In genomic region chr8:117334748-117335393, GRCm38 (mm10) we compare ENCODE assay signal across 7 mouse cellular contexts.
DNase-seq lines count a peak whose midpoint lies in the region; ATAC-seq lines count a peak whose summit lies in the region.

No protein-coding gene starts in this region.

- H3K4me1 ChIP-seq in embryonic facial prominence, embryonic 10.5 days: peaks cover 78% of the 10 kb centered on the region
- H3K4me1 ChIP-seq in hindbrain, embryonic 16.5 days (ENCODE audit: control insufficient read depth, insufficient read depth, low read depth, low read length): peaks cover 44% of the 10 kb centered on the region
- peaks cover 90% of the 10 kb centered on the region for H3K4me1 ChIP-seq in liver, embryonic 12.5 days

- H3K27ac ChIP-seq in embryonic facial prominence, embryonic 10.5 days (replicated peaks): peak overlapping the region; percentile 80
- H3K27ac ChIP-seq in hindbrain, embryonic 16.5 days (ENCODE audit: low read depth, low read length): peak overlapping the region; percentile 16; the same call in 1 of the 2 replicates
- H3K27ac ChIP-seq in liver, embryonic 12.5 days: peak overlapping the region; percentile 85

- no peaks in the 10 kb centered on the region for H3K9me3 ChIP-seq in embryonic facial prominence, embryonic 10.5 days
- H3K9me3 ChIP-seq in hindbrain, embryonic 16.5 days (ENCODE audit: control insufficient read depth, low read length): no peaks in the 10 kb centered on the region
- H3K9me3 ChIP-seq in liver, embryonic 12.5 days (replicated peaks): no peaks in the 10 kb centered on the region

- H3K9ac ChIP-seq in hindbrain, embryonic 16.5 days (ENCODE audit: low read depth, low read length): no peak overlapping the region; the same call in 1 of the 2 replicates
- H3K9ac ChIP-seq in liver, embryonic 12.5 days: peak overlapping the region; percentile 56

- peak; percentile 19; the same call in 1 of the 2 replicates for ATAC-seq in hindbrain, embryonic 16.5 days
- peak; percentile 70 for ATAC-seq in liver, embryonic 12.5 days

- no peak overlapping the region for H3K4me2 ChIP-seq in hindbrain, embryonic 16.5 days (ENCODE audit: low read length)
- peak overlapping the region; percentile 59 for H3K4me2 ChIP-seq in liver, embryonic 12.5 days

- H3K4me3 ChIP-seq in embryonic facial prominence, embryonic 10.5 days: peak overlapping the region; percentile 17; the same call in 1 of the 2 replicates
- H3K4me3 ChIP-seq in hindbrain, embryonic 16.5 days (ENCODE audit: low read length): no peak overlapping the region
- peak overlapping the region; percentile 22 for H3K4me3 ChIP-seq in liver, embryonic 12.5 days

- no peaks in the 10 kb centered on the region for H3K27me3 ChIP-seq in embryonic facial prominence, embryonic 10.5 days (replicated peaks; ENCODE audit: low read depth, poor library complexity, severe bottlenecking)
- no peaks in the 10 kb centered on the region for H3K27me3 ChIP-seq in hindbrain, embryonic 16.5 days (replicated peaks; ENCODE audit: control insufficient read depth, insufficient read depth, low read length)
- no peaks in the 10 kb centered on the region for H3K27me3 ChIP-seq in liver, embryonic 12.5 days (replicated peaks)

- DNase-seq in ZHBTc4 (ENCODE audit: low read depth, low spot score): peak; percentile 52
- peak; percentile 60 for DNase-seq in embryonic facial prominence, embryonic 10.5 days (ENCODE audit: low spot score)
- no peak for DNase-seq in cerebellum, postnatal 14 days
- no peak for DNase-seq in layer of hippocampus, adult 9-10 months (ENCODE audit: low spot score)
- DNase-seq in thymus, postnatal 36 days: no peak

- H3K36me3 ChIP-seq in embryonic facial prominence, embryonic 10.5 days (replicated peaks): peaks cover 5% of the 10 kb centered on the region; the same call in 1 of the 2 replicates
- no peaks in the 10 kb centered on the region for H3K36me3 ChIP-seq in hindbrain, embryonic 16.5 days (ENCODE audit: control insufficient read depth, insufficient read depth, low read length)
- H3K36me3 ChIP-seq in liver, embryonic 12.5 days: no peaks in the 10 kb centered on the region

- WGBS in embryonic facial prominence, embryonic 10.5 days: 32% methylated on average over 14 of the region's 14 CpGs
- 36% methylated on average over 14 of the region's 14 CpGs for WGBS in hindbrain, embryonic 16.5 days
- WGBS in liver, embryonic 12.5 days (ENCODE audit: insufficient replicate concordance): 47% methylated on average over 14 of the region's 14 CpGs

Comparison
In these comparisons a context has a peak if more than half of its experiments do, and no peak if none do; other contexts are left out.
1. DNase-seq: peak in ZHBTc4 (single experiment) and embryonic facial prominence, embryonic 10.5 days (single experiment); none in cerebellum, postnatal 14 days (0 of 2), layer of hippocampus, adult 9-10 months (single experiment) and thymus, postnatal 36 days (0 of 2).
2. H3K27ac ChIP-seq: peak in every context shown above with its lines; median percentile 85 in liver, embryonic 12.5 days; 80 in embryonic facial prominence, embryonic 10.5 days; 16 in hindbrain, embryonic 16.5 days.